Mouse (Mus musculus) heart, embryonic 11.5 days (tissue): ENCODE measurements around the gene Map2k6. TPM values are rescaled to one million over a fixed set of nuclear protein-coding genes. Genes with fewer than 3 reads are reported as not detected.

Source experiments
- polyA plus RNA-seq: library from polyadenylated mRNA; unstranded; fragments of >200 nt; fragmentation: Nextera tagmentation; extraction: Ambion mirVana; gene quantifications from 2 replicates; pipeline ENCODE4 v1.2.1, GENCODE M21; 2014

The Map2k6 gene
- polyA plus RNA-seq, 1 experiment from 2014 or later, result 16.7 TPM

Other genes with a start within 250 kb of the Map2k6 start
- 1.0 and 1.2 TPM in 2 replicates for gene Abca9, start 230.9 kb upstream of the Map2k6 start, polyA plus RNA-seq
- 0.34 and 0.57 TPM in 2 replicates for gene Abca6, start 147.3 kb upstream of the Map2k6 start, polyA plus RNA-seq
- 2.2 and 2.5 TPM in 2 replicates for gene Abca5, start 61.4 kb upstream of the Map2k6 start, polyA plus RNA-seq